Mouse (Mus musculus): ENCODE measurements around the gene Grip1. TPM values are rescaled to one million over a fixed set of nuclear protein-coding genes. Genes with fewer than 3 reads are reported as not detected.
A peak's percentile ranks its signal among the peaks of the same experiment; 100 is the strongest.

The Grip1 gene
- total and polyA plus RNA-seq, 2 experiments from 2014 or later = 0.38 to 0.67 TPM

DNA sequence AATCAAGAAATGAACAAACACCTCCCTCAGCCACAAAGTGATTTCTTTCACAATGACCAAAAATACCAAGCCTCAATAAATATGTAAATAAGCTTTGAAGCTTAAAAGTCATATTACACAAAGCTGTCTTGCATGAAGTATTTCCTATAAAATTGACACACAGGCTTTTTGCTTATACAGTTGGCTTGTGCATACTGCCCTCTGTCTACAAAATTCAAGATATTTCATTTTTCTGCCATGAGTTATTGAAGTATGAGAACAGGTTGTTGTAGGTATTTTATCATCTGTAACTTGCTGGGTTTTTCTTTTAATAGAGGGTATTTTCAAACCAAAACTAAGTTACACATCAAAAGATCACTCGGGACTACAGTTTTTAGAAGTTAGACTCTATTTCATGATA lies 326.0 kb downstream of the Grip1 start:
- no peak for ATAC-seq (ENCODE audit: insufficient read depth, low read depth)
- Histone ChIP-seq H3K36me3 (replicated peaks; ENCODE audit: control insufficient read depth, insufficient read depth, low read length) (no peaks in the 10 kb centered on the region), H3K27ac (ENCODE audit: low read depth) (no peak overlapping the region), H3K9ac (replicated peaks; ENCODE audit: low read depth, low read length) (no peak overlapping the region), H3K4me2 (ENCODE audit: low read depth, low read length) (no peak overlapping the region), H3K4me3 (ENCODE audit: low read depth, low read length) (no peak overlapping the region), H3K27me3 (ENCODE audit: control insufficient read depth, insufficient read depth, low read length) (no peaks in the 10 kb centered on the region), H3K4me1 (ENCODE audit: control insufficient read depth, insufficient read depth) (no peaks in the 10 kb centered on the region), H3K9me3 (replicated peaks; ENCODE audit: control insufficient read depth, low read length) (no peaks in the 10 kb centered on the region)
- TF ChIP-seq EP300 (IDR thresholded peaks at IDR 0.05; ENCODE audit: low read depth) = no peak
- TF ChIP-seq CTCF (IDR thresholded peaks at IDR 0.05; ENCODE audit: low read depth) = no peak
- 81% methylated on average over 1 of the region's 1 CpGs for WGBS
- no peak for DNase-seq (ENCODE audit: low spot score)

DNA sequence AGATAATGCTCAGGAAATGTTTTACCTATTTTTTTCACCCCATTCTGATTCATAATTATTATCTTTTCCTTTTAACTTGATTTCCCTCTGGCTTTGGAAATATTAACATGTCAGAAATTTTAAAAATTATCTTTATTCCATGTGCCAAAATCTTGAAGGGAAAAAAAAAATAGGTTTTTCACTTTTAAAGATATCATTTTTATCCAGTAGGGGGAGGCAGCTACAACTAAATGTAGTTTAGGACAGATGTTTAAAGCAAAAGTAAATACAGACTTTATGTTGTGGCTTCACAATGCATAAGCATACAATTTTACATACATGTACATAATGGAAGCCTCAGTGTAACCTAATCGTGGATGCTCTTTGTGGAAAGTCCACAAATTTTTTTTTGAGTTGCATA lies 336.9 kb downstream of the Grip1 start:
- TF ChIP-seq CTCF (IDR thresholded peaks at IDR 0.05; ENCODE audit: low read depth) (peak; percentile 36), EP300 (IDR thresholded peaks at IDR 0.05; ENCODE audit: low read depth) (no peak)
- Histone ChIP-seq H3K27ac (ENCODE audit: low read depth) (no peak overlapping the region), H3K4me3 (ENCODE audit: low read depth, low read length) (no peak overlapping the region), H3K4me2 (ENCODE audit: low read depth, low read length) (no peak overlapping the region), H3K27me3 (ENCODE audit: control insufficient read depth, insufficient read depth, low read length) (no peaks in the 10 kb centered on the region), H3K9ac (replicated peaks; ENCODE audit: low read depth, low read length) (no peak overlapping the region), H3K36me3 (replicated peaks; ENCODE audit: control insufficient read depth, insufficient read depth, low read length) (no peaks in the 10 kb centered on the region), H3K4me1 (ENCODE audit: control insufficient read depth, insufficient read depth) (no peaks in the 10 kb centered on the region), H3K9me3 (replicated peaks; ENCODE audit: control insufficient read depth, low read length) (no peaks in the 10 kb centered on the region)
- 54% methylated on average over 1 of the region's 1 CpGs for WGBS
- ATAC-seq (ENCODE audit: insufficient read depth, low read depth) (no peak), DNase-seq (ENCODE audit: low spot score) (no peak)

DNA sequence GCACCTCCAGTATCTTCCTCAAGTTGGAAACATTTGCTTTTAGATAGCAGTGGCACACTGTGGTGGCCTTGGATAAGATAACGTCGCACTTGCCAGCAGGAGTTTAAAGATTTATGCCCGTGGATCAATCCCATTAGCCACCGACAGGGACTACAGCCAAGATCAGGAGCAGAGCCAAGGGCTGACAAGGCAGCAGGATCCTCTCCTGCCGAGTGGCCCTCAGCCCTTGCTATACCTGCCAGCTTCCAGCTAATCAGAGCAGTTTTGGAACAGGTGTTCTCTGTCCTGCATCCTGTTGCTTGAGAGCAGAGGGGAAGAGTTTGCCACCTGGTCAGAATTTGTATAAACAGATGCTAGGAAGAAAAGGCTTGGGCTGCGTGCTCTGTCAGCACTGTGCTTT lies 348.8 kb downstream of the Grip1 start:
- no peak overlapping the region for H3K4me3 ChIP-seq (ENCODE audit: low read depth, low read length)
- H3K27ac ChIP-seq (ENCODE audit: low read depth) = no peak overlapping the region
- TF ChIP-seq EP300 (IDR thresholded peaks at IDR 0.05; ENCODE audit: low read depth) (no peak), CTCF (IDR thresholded peaks at IDR 0.05; ENCODE audit: low read depth) (no peak)
- H3K27me3 ChIP-seq (ENCODE audit: control insufficient read depth, insufficient read depth, low read length) = no peaks in the 10 kb centered on the region
- ATAC-seq (ENCODE audit: insufficient read depth, low read depth) (no peak), DNase-seq (ENCODE audit: low spot score) (no peak)
- no peaks in the 10 kb centered on the region for H3K4me1 ChIP-seq (ENCODE audit: control insufficient read depth, insufficient read depth)
- H3K36me3 ChIP-seq (replicated peaks; ENCODE audit: control insufficient read depth, insufficient read depth, low read length) = no peaks in the 10 kb centered on the region
- no peak overlapping the region for H3K4me2 ChIP-seq (ENCODE audit: low read depth, low read length)
- WGBS = 23% methylated on average over 6 of the region's 6 CpGs
- H3K9me3 ChIP-seq (replicated peaks; ENCODE audit: control insufficient read depth, low read length) = no peaks in the 10 kb centered on the region
- no peak overlapping the region for H3K9ac ChIP-seq (replicated peaks; ENCODE audit: low read depth, low read length)

DNA sequence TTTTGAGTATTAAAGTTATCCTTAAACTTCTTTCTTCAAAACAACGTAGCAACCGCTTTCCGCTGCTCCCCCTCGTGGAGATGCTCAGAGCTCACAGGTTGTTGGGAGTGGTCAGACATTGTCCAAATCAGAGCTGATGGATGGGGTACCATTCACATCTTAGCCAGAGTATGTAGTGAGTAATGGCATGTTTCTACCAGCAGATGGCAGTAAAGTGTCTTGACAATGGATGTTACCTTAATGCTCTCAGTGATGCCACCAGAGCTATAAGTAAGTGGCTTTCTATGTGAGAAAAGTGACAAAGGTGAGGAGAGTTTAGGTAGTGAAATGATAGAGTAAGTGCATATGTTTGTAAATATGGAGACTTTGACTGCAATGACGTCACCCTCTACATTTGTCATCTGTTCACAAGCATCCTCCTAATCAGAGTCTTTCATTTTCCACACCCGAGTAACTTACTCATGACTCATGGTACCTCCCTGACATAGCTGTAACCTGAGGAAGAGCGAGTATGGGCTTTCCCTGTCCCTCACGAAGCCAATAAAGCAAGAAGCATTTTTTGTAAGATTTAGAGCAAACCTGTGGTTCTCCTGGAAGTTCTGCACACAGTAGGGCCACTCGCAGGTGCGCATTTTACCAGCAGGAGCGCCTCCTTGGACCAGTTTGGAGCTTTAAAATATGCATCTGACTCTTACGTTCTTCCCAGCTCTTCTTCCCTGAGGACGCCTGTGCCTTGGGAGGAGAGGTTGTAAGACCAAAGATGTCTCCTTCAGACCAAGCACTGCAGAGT lies 350.2 kb downstream of the Grip1 start:
- ATAC-seq (ENCODE audit: insufficient read depth, low read depth) = peak; percentile 17; the same call in 1 of the 2 replicates
- 47% methylated on average over 13 of the region's 13 CpGs for WGBS
- Histone ChIP-seq H3K4me2 (ENCODE audit: low read depth, low read length) (no peak overlapping the region), H3K27me3 (ENCODE audit: control insufficient read depth, insufficient read depth, low read length) (no peaks in the 10 kb centered on the region), H3K27ac (ENCODE audit: low read depth) (no peak overlapping the region), H3K36me3 (replicated peaks; ENCODE audit: control insufficient read depth, insufficient read depth, low read length) (no peaks in the 10 kb centered on the region), H3K9ac (replicated peaks; ENCODE audit: low read depth, low read length) (no peak overlapping the region), H3K9me3 (replicated peaks; ENCODE audit: control insufficient read depth, low read length) (no peaks in the 10 kb centered on the region), H3K4me1 (ENCODE audit: control insufficient read depth, insufficient read depth) (no peaks in the 10 kb centered on the region), H3K4me3 (ENCODE audit: low read depth, low read length) (no peak overlapping the region)
- peak; percentile 89 for TF ChIP-seq CTCF (IDR thresholded peaks at IDR 0.05; ENCODE audit: low read depth)
- no peak for TF ChIP-seq EP300 (IDR thresholded peaks at IDR 0.05; ENCODE audit: low read depth)
- DNase-seq (ENCODE audit: low spot score) = peak; percentile 66

DNA sequence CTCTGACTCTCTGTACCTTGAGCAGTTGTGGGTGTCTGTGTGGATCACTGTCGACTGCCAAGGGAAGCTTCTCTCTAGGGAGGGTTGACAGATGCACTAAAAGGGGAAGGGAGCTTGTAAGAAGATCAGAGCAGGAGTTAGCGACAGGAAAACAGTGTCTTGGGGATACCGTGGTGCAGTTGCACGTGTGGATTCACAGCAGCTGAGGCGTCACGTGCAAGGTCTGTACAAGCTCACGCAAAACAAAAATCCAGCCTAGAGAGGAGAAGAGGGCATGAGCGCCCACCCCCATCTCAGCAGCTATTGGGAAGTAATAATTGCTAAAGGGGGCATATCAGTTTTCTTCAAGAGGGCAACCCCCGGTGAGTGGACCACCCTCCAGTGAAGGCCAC lies 350.8 kb downstream of the Grip1 start:
- DNase-seq (ENCODE audit: low spot score) (no peak), ATAC-seq (ENCODE audit: insufficient read depth, low read depth) (no peak)
- TF ChIP-seq EP300 (IDR thresholded peaks at IDR 0.05; ENCODE audit: low read depth) (no peak), CTCF (IDR thresholded peaks at IDR 0.05; ENCODE audit: low read depth) (no peak)
- Histone ChIP-seq H3K9ac (replicated peaks; ENCODE audit: low read depth, low read length) (no peak overlapping the region), H3K4me1 (ENCODE audit: control insufficient read depth, insufficient read depth) (no peaks in the 10 kb centered on the region), H3K4me2 (ENCODE audit: low read depth, low read length) (no peak overlapping the region), H3K4me3 (ENCODE audit: low read depth, low read length) (no peak overlapping the region), H3K27ac (ENCODE audit: low read depth) (no peak overlapping the region), H3K27me3 (ENCODE audit: control insufficient read depth, insufficient read depth, low read length) (no peaks in the 10 kb centered on the region), H3K36me3 (replicated peaks; ENCODE audit: control insufficient read depth, insufficient read depth, low read length) (no peaks in the 10 kb centered on the region), H3K9me3 (replicated peaks; ENCODE audit: control insufficient read depth, low read length) (no peaks in the 10 kb centered on the region)
- whole genome bisulfite sequencing = 82% methylated on average over 9 of the region's 9 CpGs

DNA sequence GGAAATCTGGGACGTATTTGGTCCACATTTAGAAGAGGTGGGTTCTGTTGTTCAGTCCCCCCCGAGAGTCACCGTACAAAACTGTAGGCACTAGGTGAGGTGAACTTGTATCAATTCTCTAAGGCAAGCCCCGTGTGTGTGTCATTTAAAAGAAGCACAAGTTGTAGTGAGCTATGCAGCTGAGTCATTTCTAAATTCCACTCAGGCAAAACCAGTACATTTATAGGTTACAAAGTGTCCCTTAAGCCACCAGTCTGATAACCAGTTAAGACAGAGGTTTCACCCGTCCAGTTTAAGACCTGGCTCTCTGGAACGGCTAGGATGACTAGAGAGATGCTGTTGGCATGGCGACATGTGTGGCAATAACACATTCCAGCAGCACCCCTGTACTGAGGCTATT lies 351.5 kb downstream of the Grip1 start:
- H3K4me1 ChIP-seq (ENCODE audit: control insufficient read depth, insufficient read depth) = no peaks in the 10 kb centered on the region
- H3K27ac ChIP-seq (ENCODE audit: low read depth) = no peak overlapping the region
- H3K4me3 ChIP-seq (ENCODE audit: low read depth, low read length) = no peak overlapping the region
- TF ChIP-seq EP300 (IDR thresholded peaks at IDR 0.05; ENCODE audit: low read depth) (no peak), CTCF (IDR thresholded peaks at IDR 0.05; ENCODE audit: low read depth) (no peak)
- no peak for DNase-seq (ENCODE audit: low spot score)
- H3K4me2 ChIP-seq (ENCODE audit: low read depth, low read length) = no peak overlapping the region
- WGBS = 61% methylated on average over 7 of the region's 7 CpGs
- no peaks in the 10 kb centered on the region for H3K9me3 ChIP-seq (replicated peaks; ENCODE audit: control insufficient read depth, low read length)
- ATAC-seq (ENCODE audit: insufficient read depth, low read depth) = no peak
- H3K9ac ChIP-seq (replicated peaks; ENCODE audit: low read depth, low read length) = no peak overlapping the region
- H3K27me3 ChIP-seq (ENCODE audit: control insufficient read depth, insufficient read depth, low read length) = no peaks in the 10 kb centered on the region
- no peaks in the 10 kb centered on the region for H3K36me3 ChIP-seq (replicated peaks; ENCODE audit: control insufficient read depth, insufficient read depth, low read length)

All from heart, postnatal 0 days (tissue).